Mouse (Mus musculus) spleen, adult 2 months (tissue): Measurements from ENCODE around the gene Lrrc10b.

Source experiments
- CTCF ChIP-seq: fragments of 200-500 bp; IDR thresholded peaks from 2 replicates; pipeline ENCODE4 v1.5.1; 2011; ENCODE audit warnings: mild to moderate bottlenecking, inconsistent platforms; ENCODE audit not compliant: insufficient read depth, insufficient read length, insufficient replicate concordance; ENCODE audit errors: extremely low read depth
- POLR2A ChIP-seq: fragments of 200-500 bp; IDR thresholded peaks from 2 replicates; pipeline ENCODE4 v1.6.1; 2011; ENCODE audit warnings: low read depth, low read length, inconsistent platforms

- TF ChIP-seq POLR2A (no peak), CTCF (no peak)
These were observed 41.8 kb downstream of the Lrrc10b start for GRCm38 (mm10) chr19:10415508-10415907.
